Mouse (Mus musculus) R1 (cell line): ENCODE measurements around the gene Arl15.

ENCODE experiments used
- DNase-seq: peaks from one replicate; pipeline ENCODE4 v3.0.0-alpha.2; 2018; ENCODE audit warnings: low read depth, low spot score

Arl15 gene

GRCm38 (mm10) chr13:113843901-113844300 is 49.6 kb downstream of the Arl15 start:
- no peak for DNase-seq

- DNase-seq = no peak
These were observed 50.4 kb downstream of the Arl15 start for GRCm38 (mm10) chr13:113844717-113845116.

- DNase-seq = no peak
These were observed 50.9 kb downstream of the Arl15 start for GRCm38 (mm10) chr13:113845229-113845628.

GRCm38 (mm10) chr13:113846413-113846812 is 52.1 kb downstream of the Arl15 start:
- no peak for DNase-seq

GRCm38 (mm10) chr13:113850431-113851034 is 56.2 kb downstream of the Arl15 start:
- peak; percentile 98 for DNase-seq

- DNase-seq = no peak
These were observed 57.5 kb downstream of the Arl15 start for GRCm38 (mm10) chr13:113851602-113852375.

- DNase-seq = no peak
These were observed 58.0 kb downstream of the Arl15 start for GRCm38 (mm10) chr13:113852376-113852666.

- no peak for DNase-seq
These were observed 59.8 kb downstream of the Arl15 start for GRCm38 (mm10) chr13:113854146-113854545.

- no peak for DNase-seq
These were observed 60.4 kb downstream of the Arl15 start for GRCm38 (mm10) chr13:113854551-113855312.

- no peak for DNase-seq
These were observed 62.6 kb downstream of the Arl15 start for GRCm38 (mm10) chr13:113856946-113857345.

- DNase-seq = peak; percentile 89
These were observed 64.5 kb downstream of the Arl15 start for GRCm38 (mm10) chr13:113858667-113859391.

- DNase-seq = peak; percentile 67
These were observed 65.1 kb downstream of the Arl15 start for GRCm38 (mm10) chr13:113859392-113859776.

- DNase-seq = no peak
These were observed 66.5 kb downstream of the Arl15 start for GRCm38 (mm10) chr13:113860816-113861215.

GRCm38 (mm10) chr13:113861231-113861630 is 66.9 kb downstream of the Arl15 start:
- DNase-seq = no peak

- no peak for DNase-seq
These were observed 68.6 kb downstream of the Arl15 start for GRCm38 (mm10) chr13:113862951-113863350.

GRCm38 (mm10) chr13:113863688-113864087 is 69.4 kb downstream of the Arl15 start:
- DNase-seq = no peak

- no peak for DNase-seq
These were observed 70.0 kb downstream of the Arl15 start for GRCm38 (mm10) chr13:113864278-113864677.

GRCm38 (mm10) chr13:113864893-113865292 is 70.6 kb downstream of the Arl15 start:
- peak; percentile 86 for DNase-seq

GRCm38 (mm10) chr13:113865378-113865777 is 71.1 kb downstream of the Arl15 start:
- no peak for DNase-seq

- DNase-seq = peak; percentile 73
These were observed 71.5 kb downstream of the Arl15 start for GRCm38 (mm10) chr13:113865806-113866205.

- no peak for DNase-seq
These were observed 73.4 kb downstream of the Arl15 start for GRCm38 (mm10) chr13:113867736-113868135.
